Mouse (Mus musculus) stomach, postnatal 0 days (tissue): ENCODE measurements around the gene Wscd1.

ENCODE experiments used
- CTCF ChIP-seq: IDR thresholded peaks from 2 replicates; pipeline ENCODE4 v1.5.1; 2016; ENCODE audit warnings: antibody characterized with exemption, low read depth, mild to moderate bottlenecking, moderate library complexity
- EP300 ChIP-seq: optimal IDR thresholded peaks from 2 replicates; pipeline ENCODE3; 2016; ENCODE audit warnings: antibody characterized with exemption

DNA sequence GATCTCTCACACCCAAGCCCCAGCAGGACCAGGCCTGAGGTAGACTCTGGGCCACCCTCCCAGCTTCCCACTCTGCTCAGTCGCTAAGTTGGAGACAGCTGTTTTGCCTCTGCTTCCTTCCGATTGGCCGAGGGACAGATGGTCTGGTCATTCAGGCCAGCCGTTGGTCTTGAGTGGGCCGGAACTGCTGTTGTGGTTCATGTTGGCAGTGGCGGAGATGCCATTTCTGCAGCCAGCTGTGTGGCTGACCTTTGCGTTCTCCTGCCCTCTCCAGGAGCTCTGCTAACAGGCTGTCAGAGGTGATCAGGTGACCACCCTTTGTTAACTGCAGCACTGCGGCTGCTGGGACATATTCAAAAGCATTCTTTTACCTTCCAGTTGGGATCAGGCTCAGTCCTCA is 20.0 kb downstream of the Wscd1 start:
- TF ChIP-seq CTCF: no peak
- no peak for TF ChIP-seq EP300
